Mouse (Mus musculus): ENCODE data around the gene Ppp2r2c. TPM values are rescaled to one million over a fixed set of nuclear protein-coding genes. Genes with fewer than 3 reads are reported as not detected.

The Ppp2r2c gene
- polyA plus RNA-seq, 1 experiment from 2014 or later: 1.1 TPM

GRCm38 (mm10) chr5:36888911-36889310 is 20.6 kb downstream of the Ppp2r2c start:
- H3K4me1 ChIP-seq: 0 out of 2 replicates have a peak, but pooled peaks cover 3% of the 10 kb centered on the region
- ATAC-seq (ENCODE audit: insufficient number of reproducible peaks, insufficient read depth, low FRiP score, low TSS enrichment): no peak
- H3K9me3 ChIP-seq: no peaks in the 10 kb centered on the region
- H3K4me2 ChIP-seq (replicated peaks): no peak overlapping the region
- H3K27me3 ChIP-seq: no peaks in the 10 kb centered on the region; the same call in 1 of the 2 replicates
- no peak overlapping the region for H3K27ac ChIP-seq
- no peaks in the 10 kb centered on the region for H3K36me3 ChIP-seq
- 93% methylated on average over 11 of the region's 11 CpGs for WGBS
- no peak overlapping the region for H3K9ac ChIP-seq
- no peak overlapping the region for H3K4me3 ChIP-seq

- Histone ChIP-seq H3K9ac (no peak overlapping the region), H3K4me2 (replicated peaks) (no peak overlapping the region), H3K27ac (no peak overlapping the region), H3K9me3 (no peaks in the 10 kb centered on the region), H3K4me1 (0 out of 2 replicates have a peak, but pooled peaks cover 3% of the 10 kb centered on the region), H3K27me3 (no peaks in the 10 kb centered on the region; the same call in 1 of the 2 replicates), H3K4me3 (no peak overlapping the region), H3K36me3 (no peaks in the 10 kb centered on the region)
- WGBS: 82% methylated on average over 2 of the region's 2 CpGs
- ATAC-seq (ENCODE audit: insufficient number of reproducible peaks, insufficient read depth, low FRiP score, low TSS enrichment): no peak
Observed at GRCm38 (mm10) chr5:36889380-36889886, 21.1 kb downstream of the Ppp2r2c start.

GRCm38 (mm10) chr5:36890794-36891193 is 22.5 kb downstream of the Ppp2r2c start:
- 0 out of 2 replicates have a peak, but pooled peaks cover 3% of the 10 kb centered on the region for H3K4me1 ChIP-seq
- H3K9me3 ChIP-seq: no peaks in the 10 kb centered on the region
- ATAC-seq (ENCODE audit: insufficient number of reproducible peaks, insufficient read depth, low FRiP score, low TSS enrichment): no peak
- 42% methylated on average over 9 of the region's 9 CpGs for WGBS
- H3K27ac ChIP-seq: no peak overlapping the region
- H3K27me3 ChIP-seq: no peaks in the 10 kb centered on the region; the same call in 1 of the 2 replicates
- H3K9ac ChIP-seq: no peak overlapping the region
- no peak overlapping the region for H3K4me2 ChIP-seq (replicated peaks)
- H3K36me3 ChIP-seq: no peaks in the 10 kb centered on the region
- no peak overlapping the region for H3K4me3 ChIP-seq

GRCm38 (mm10) chr5:36891793-36892470 is 23.6 kb downstream of the Ppp2r2c start:
- no peaks in the 10 kb centered on the region for H3K9me3 ChIP-seq
- no peak overlapping the region for H3K27ac ChIP-seq
- H3K4me2 ChIP-seq (replicated peaks): no peak overlapping the region
- ATAC-seq (ENCODE audit: insufficient number of reproducible peaks, insufficient read depth, low FRiP score, low TSS enrichment): no peak
- H3K27me3 ChIP-seq: no peaks in the 10 kb centered on the region; the same call in 1 of the 2 replicates
- H3K4me3 ChIP-seq: no peak overlapping the region
- 0 out of 2 replicates have a peak, but pooled peaks cover 3% of the 10 kb centered on the region for H3K4me1 ChIP-seq
- no peak overlapping the region for H3K9ac ChIP-seq
- H3K36me3 ChIP-seq: no peaks in the 10 kb centered on the region
- 65% methylated on average over 4 of the region's 4 CpGs for WGBS

GRCm38 (mm10) chr5:36893263-36893662 is 24.9 kb downstream of the Ppp2r2c start:
- H3K9me3 ChIP-seq: no peaks in the 10 kb centered on the region
- 0 out of 2 replicates have a peak, but pooled peaks have one; percentile 23 for ATAC-seq (ENCODE audit: insufficient number of reproducible peaks, insufficient read depth, low FRiP score, low TSS enrichment)
- H3K4me1 ChIP-seq: 0 out of 2 replicates have a peak, but pooled peaks cover 3% of the 10 kb centered on the region
- H3K27ac ChIP-seq: no peak overlapping the region
- H3K9ac ChIP-seq: no peak overlapping the region
- 80% methylated on average over 9 of the region's 9 CpGs for WGBS
- H3K4me2 ChIP-seq (replicated peaks): no peak overlapping the region
- no peaks in the 10 kb centered on the region for H3K36me3 ChIP-seq
- no peaks in the 10 kb centered on the region; the same call in 1 of the 2 replicates for H3K27me3 ChIP-seq
- no peak overlapping the region for H3K4me3 ChIP-seq

GRCm38 (mm10) chr5:36894070-36894469 is 25.8 kb downstream of the Ppp2r2c start:
- 0 out of 2 replicates have a peak, but pooled peaks cover 3% of the 10 kb centered on the region for H3K4me1 ChIP-seq
- no peaks in the 10 kb centered on the region for H3K9me3 ChIP-seq
- 67% methylated on average over 10 of the region's 10 CpGs for WGBS
- H3K27ac ChIP-seq: no peak overlapping the region
- no peak for ATAC-seq (ENCODE audit: insufficient number of reproducible peaks, insufficient read depth, low FRiP score, low TSS enrichment)
- H3K9ac ChIP-seq: no peak overlapping the region
- H3K4me2 ChIP-seq (replicated peaks): no peak overlapping the region
- H3K4me3 ChIP-seq: no peak overlapping the region
- no peaks in the 10 kb centered on the region; the same call in 1 of the 2 replicates for H3K27me3 ChIP-seq
- no peaks in the 10 kb centered on the region for H3K36me3 ChIP-seq

- no peak overlapping the region for H3K27ac ChIP-seq
- no peaks in the 10 kb centered on the region; the same call in 1 of the 2 replicates for H3K27me3 ChIP-seq
- H3K4me1 ChIP-seq: 0 out of 2 replicates have a peak, but pooled peaks cover 3% of the 10 kb centered on the region
- WGBS: 80% methylated on average over 6 of the region's 6 CpGs
- H3K36me3 ChIP-seq: no peaks in the 10 kb centered on the region
- no peak overlapping the region for H3K9ac ChIP-seq
- no peak overlapping the region for H3K4me3 ChIP-seq
- H3K9me3 ChIP-seq: no peaks in the 10 kb centered on the region
- H3K4me2 ChIP-seq (replicated peaks): no peak overlapping the region
- no peak for ATAC-seq (ENCODE audit: insufficient number of reproducible peaks, insufficient read depth, low FRiP score, low TSS enrichment)
Observed at GRCm38 (mm10) chr5:36894604-36895368, 26.5 kb downstream of the Ppp2r2c start.

GRCm38 (mm10) chr5:36895621-36896573 is 27.6 kb downstream of the Ppp2r2c start:
- 0 out of 2 replicates have a peak, but pooled peaks cover under 1% of the 10 kb centered on the region for H3K4me1 ChIP-seq
- no peaks in the 10 kb centered on the region for H3K36me3 ChIP-seq
- WGBS: 76% methylated on average over 10 of the region's 10 CpGs
- H3K4me3 ChIP-seq: no peak overlapping the region
- no peaks in the 10 kb centered on the region for H3K9me3 ChIP-seq
- no peak overlapping the region for H3K27ac ChIP-seq
- no peak overlapping the region for H3K9ac ChIP-seq
- H3K4me2 ChIP-seq (replicated peaks): no peak overlapping the region
- H3K27me3 ChIP-seq: no peaks in the 10 kb centered on the region; the same call in 1 of the 2 replicates
- no peak for ATAC-seq (ENCODE audit: insufficient number of reproducible peaks, insufficient read depth, low FRiP score, low TSS enrichment)

GRCm38 (mm10) chr5:36897999-36898398 is 29.7 kb downstream of the Ppp2r2c start:
- Histone ChIP-seq H3K9ac (no peak overlapping the region), H3K4me3 (no peak overlapping the region), H3K36me3 (no peaks in the 10 kb centered on the region), H3K9me3 (no peaks in the 10 kb centered on the region), H3K4me2 (replicated peaks) (no peak overlapping the region), H3K4me1 (no peaks in the 10 kb centered on the region), H3K27me3 (no peaks in the 10 kb centered on the region; the same call in 1 of the 2 replicates), H3K27ac (no peak overlapping the region)
- WGBS: 86% methylated on average over 8 of the region's 8 CpGs
- no peak for ATAC-seq (ENCODE audit: insufficient number of reproducible peaks, insufficient read depth, low FRiP score, low TSS enrichment)

- no peak overlapping the region for H3K9ac ChIP-seq
- no peak for ATAC-seq (ENCODE audit: insufficient number of reproducible peaks, insufficient read depth, low FRiP score, low TSS enrichment)
- H3K27me3 ChIP-seq: no peaks in the 10 kb centered on the region; the same call in 1 of the 2 replicates
- no peak overlapping the region for H3K4me2 ChIP-seq (replicated peaks)
- H3K9me3 ChIP-seq: no peaks in the 10 kb centered on the region
- WGBS: 70% methylated on average over 11 of the region's 11 CpGs
- H3K27ac ChIP-seq: no peak overlapping the region
- no peaks in the 10 kb centered on the region for H3K4me1 ChIP-seq
- H3K4me3 ChIP-seq: no peak overlapping the region
- no peaks in the 10 kb centered on the region for H3K36me3 ChIP-seq
Observed at GRCm38 (mm10) chr5:36898415-36899109, 30.2 kb downstream of the Ppp2r2c start.

Data from embryonic facial prominence, embryonic 12.5 days (tissue).